Mouse (Mus musculus) kidney, postnatal 4 days (tissue): Measurements from ENCODE around the gene Sgms1.

Experiments
- DNase-seq, 2 experiments: peaks; one replicate each; pipeline ENCODE4 v3.0.0; 2021; ENCODE audit warnings: mixed read lengths in 2 of 2

The Sgms1 gene

GRCm38 (mm10) chr19:32237685-32238084 is 151.8 kb downstream of the Sgms1 start:
- peak in 1 of 2 experiments; percentile 43 for DNase-seq

- DNase-seq: no peak
Measured at GRCm38 (mm10) chr19:32237173-32237583, 152.3 kb downstream of the Sgms1 start.

- no peak for DNase-seq
Measured at GRCm38 (mm10) chr19:32234717-32235434, 154.6 kb downstream of the Sgms1 start.

- DNase-seq: no peak
Measured at GRCm38 (mm10) chr19:32231292-32231691, 158.2 kb downstream of the Sgms1 start.

- no peak for DNase-seq
Measured at GRCm38 (mm10) chr19:32230798-32231197, 158.7 kb downstream of the Sgms1 start.

GRCm38 (mm10) chr19:32230301-32230700 is 159.2 kb downstream of the Sgms1 start:
- no peak for DNase-seq

- no peak for DNase-seq
Measured at GRCm38 (mm10) chr19:32229776-32230175, 159.7 kb downstream of the Sgms1 start.

GRCm38 (mm10) chr19:32227175-32227574 is 162.3 kb downstream of the Sgms1 start:
- DNase-seq: no peak

GRCm38 (mm10) chr19:32225097-32225490 is 164.4 kb downstream of the Sgms1 start:
- no peak for DNase-seq

GRCm38 (mm10) chr19:32224318-32225096 is 165.0 kb downstream of the Sgms1 start:
- no peak for DNase-seq

GRCm38 (mm10) chr19:32223751-32224174 is 165.8 kb downstream of the Sgms1 start:
- DNase-seq: no peak

- no peak for DNase-seq
Measured at GRCm38 (mm10) chr19:32222083-32222482, 167.4 kb downstream of the Sgms1 start.

- DNase-seq: no peak
Measured at GRCm38 (mm10) chr19:32220991-32221390, 168.5 kb downstream of the Sgms1 start.

- no peak for DNase-seq
Measured at GRCm38 (mm10) chr19:32216710-32217109, 172.8 kb downstream of the Sgms1 start.

GRCm38 (mm10) chr19:32214905-32215806 is 174.4 kb downstream of the Sgms1 start:
- no peak for DNase-seq

GRCm38 (mm10) chr19:32213577-32213976 is 175.9 kb downstream of the Sgms1 start:
- DNase-seq: no peak

GRCm38 (mm10) chr19:32211293-32211585 is 178.3 kb downstream of the Sgms1 start:
- DNase-seq: no peak

GRCm38 (mm10) chr19:32210450-32211292 is 178.8 kb downstream of the Sgms1 start:
- peak; percentile 89 to 95 for DNase-seq

- DNase-seq: peak in 1 of 2 experiments; percentile 49
Measured at GRCm38 (mm10) chr19:32210099-32210449, 179.4 kb downstream of the Sgms1 start.

- DNase-seq: peak; percentile 31 to 61
Measured at GRCm38 (mm10) chr19:32202131-32203114, 187.1 kb downstream of the Sgms1 start.
